Mouse (Mus musculus) lung, adult 2 months (tissue): ENCODE data around the gene Cxcl12.

ENCODE experiments used
- CTCF ChIP-seq: fragments of 200-500 bp; IDR thresholded peaks from 2 replicates; pipeline ENCODE4 v1.5.1; 2011; ENCODE audit warnings: mild to moderate bottlenecking, low read length, control low read depth; ENCODE audit not compliant: insufficient read depth
- POLR2A ChIP-seq: fragments of 200-500 bp; IDR thresholded peaks from 2 replicates; pipeline ENCODE4 v1.6.1; 2011; ENCODE audit warnings: low read depth, mild to moderate bottlenecking, control low read depth, low read length, borderline replicate concordance; ENCODE audit errors: extremely low read depth

DNA sequence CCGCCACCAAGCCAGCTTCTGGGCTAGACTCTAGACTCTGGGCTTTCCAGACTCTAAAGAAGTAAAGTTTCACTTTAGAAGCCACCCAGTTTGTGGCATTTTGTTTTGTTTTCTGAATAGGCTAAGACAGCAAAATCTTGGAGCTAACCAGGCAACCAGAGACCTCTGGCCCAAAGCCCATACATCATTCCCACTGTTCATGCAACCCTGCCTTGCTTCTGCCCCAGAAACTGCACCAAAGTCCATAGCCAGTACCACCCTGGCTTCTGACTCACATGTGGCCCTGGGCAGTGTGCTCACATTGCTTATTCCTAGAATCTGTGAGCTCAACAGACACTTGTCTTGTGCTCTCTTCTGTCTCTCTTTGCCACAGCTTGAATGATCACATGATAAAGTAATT, 39.0 kb downstream of the Cxcl12 start:
- TF ChIP-seq POLR2A (no peak), CTCF (no peak)
